Mouse (Mus musculus) splenic B cell, adult 2 months (primary cell): ENCODE measurements at regions not wholly inside any gene's neighbourhood (a gene's known extent, or its start where the extent isn't known, plus 50 kb on each side); places are given as distances from the start of the nearest gene placed in this dataset.
"Not testable (repeated sequence)": the region's sequence is repeated elsewhere in the genome, so short reads cannot be mapped to it uniquely, and the experiment has no call there.

Experiments used
- DNase-seq: peaks from one replicate; pipeline ENCODE4 v3.0.0-alpha.2; 2011; ENCODE audit warnings: low read depth, low spot score
- H3K27me3 ChIP-seq: 2 replicates; pipeline ENCODE4 v1.6.1; 2012; ENCODE audit warnings: mild to moderate bottlenecking, low read length, moderate library complexity, mixed read lengths; ENCODE audit not compliant: control insufficient read depth, poor library complexity, insufficient read depth, severe bottlenecking
- H3K36me3 ChIP-seq: 2 replicates; pipeline ENCODE4 v1.6.1; 2012; ENCODE audit warnings: mild to moderate bottlenecking, low read length, moderate library complexity, mixed read lengths; ENCODE audit not compliant: control insufficient read depth, poor library complexity, insufficient read depth, severe bottlenecking

- no peak for DNase-seq
- no peaks in the 10 kb centered on the region for H3K36me3 ChIP-seq
- no peaks in the 10 kb centered on the region for H3K27me3 ChIP-seq
These were observed 94.2 kb upstream of the Mpdz start for GRCm38 (mm10) chr4:81536795-81537194.

- no peak for DNase-seq
- Histone ChIP-seq H3K36me3 (no peaks in the 10 kb centered on the region), H3K27me3 (no peaks in the 10 kb centered on the region)
These were observed 87.9 kb upstream of the Mpdz start for GRCm38 (mm10) chr4:81530546-81530945.

GRCm38 (mm10) chr4:81519151-81519550 is 76.5 kb upstream of the Mpdz start:
- H3K36me3 ChIP-seq, H3K27me3 ChIP-seq, DNase-seq: not testable (repeated sequence)

GRCm38 (mm10) chr4:81514547-81514946 is 71.9 kb upstream of the Mpdz start:
- Histone ChIP-seq H3K36me3 (no peaks in the 10 kb centered on the region), H3K27me3 (no peaks in the 10 kb centered on the region)
- DNase-seq: no peak

GRCm38 (mm10) chr4:81512396-81512795 is 69.8 kb upstream of the Mpdz start:
- Histone ChIP-seq H3K36me3 (no peaks in the 10 kb centered on the region), H3K27me3 (no peaks in the 10 kb centered on the region)
- no peak for DNase-seq

GRCm38 (mm10) chr4:81508776-81509175 is 66.2 kb upstream of the Mpdz start:
- Histone ChIP-seq H3K36me3 (no peaks in the 10 kb centered on the region), H3K27me3 (no peaks in the 10 kb centered on the region)

GRCm38 (mm10) chr4:81506841-81507240 is 64.2 kb upstream of the Mpdz start:
- Histone ChIP-seq H3K36me3 (no peaks in the 10 kb centered on the region), H3K27me3 (no peaks in the 10 kb centered on the region)
- no peak for DNase-seq

More at GRCm38 (mm10) chr4:81508776-81509175, 66.2 kb upstream of the Mpdz start:
- no peak for DNase-seq

GRCm38 (mm10) chr4:81506306-81506705 is 63.7 kb upstream of the Mpdz start:
- DNase-seq: no peak
- H3K27me3 ChIP-seq: no peaks in the 10 kb centered on the region
- H3K36me3 ChIP-seq: no peaks in the 10 kb centered on the region

- DNase-seq: no peak
- H3K36me3 ChIP-seq: no peaks in the 10 kb centered on the region
- no peaks in the 10 kb centered on the region for H3K27me3 ChIP-seq
These were observed 62.5 kb upstream of the Mpdz start for GRCm38 (mm10) chr4:81505096-81505495.

- DNase-seq: no peak
- no peaks in the 10 kb centered on the region for H3K36me3 ChIP-seq
- H3K27me3 ChIP-seq: no peaks in the 10 kb centered on the region
These were observed 61.3 kb upstream of the Mpdz start for GRCm38 (mm10) chr4:81503941-81504340.

GRCm38 (mm10) chr4:81501802-81502201 is 59.2 kb upstream of the Mpdz start:
- Histone ChIP-seq H3K27me3 (no peaks in the 10 kb centered on the region), H3K36me3 (no peaks in the 10 kb centered on the region)
- DNase-seq: no peak

- Histone ChIP-seq H3K27me3 (no peaks in the 10 kb centered on the region), H3K36me3 (no peaks in the 10 kb centered on the region)
- no peak for DNase-seq
These were observed 55.5 kb upstream of the Mpdz start for GRCm38 (mm10) chr4:81498133-81498532.

- Histone ChIP-seq H3K27me3 (no peaks in the 10 kb centered on the region), H3K36me3 (no peaks in the 10 kb centered on the region)
- DNase-seq: no peak
These were observed 50.2 kb upstream of the Mpdz start for GRCm38 (mm10) chr4:81492811-81493210.
